Mouse (Mus musculus): ENCODE data around the gene Cfhr1. TPM values are rescaled to one million over a fixed set of nuclear protein-coding genes. Genes with fewer than 3 reads are reported as not detected.

Cfhr1 gene
- total RNA-seq (2014; rRNA removed), result not detected in 2 replicates
- not detected in 2 replicates for polyA plus RNA-seq (2015; fragmentation: Nextera tagmentation; extraction: Ambion mirVana)

DNA sequence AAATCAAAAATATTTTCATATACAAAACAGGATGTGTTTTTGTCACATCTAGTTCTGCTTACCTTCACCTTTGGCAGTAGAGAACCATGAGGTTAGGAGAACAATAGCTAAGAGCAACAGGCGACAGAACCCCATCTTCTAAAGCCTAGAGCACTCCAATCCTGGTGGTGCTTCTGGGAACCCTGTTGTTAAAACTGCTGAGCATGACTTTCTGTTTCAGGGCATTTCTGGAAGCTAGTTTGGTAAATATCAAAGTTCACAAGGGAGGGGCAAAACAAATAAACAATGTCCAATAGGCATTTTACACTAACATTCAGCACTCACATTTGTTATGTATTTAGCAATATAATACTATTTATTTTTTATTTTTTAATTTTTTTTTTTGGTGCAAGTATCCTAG is at the start of gene Cfhr1:
TSS of gene Cfhr1 (minus strand) at position 249 of the 400 bp plus-strand sequence.
- Histone ChIP-seq H3K27me3 (ENCODE audit: insufficient read depth, low read length) (no peaks in the 10 kb centered on the region), H3K36me3 (ENCODE audit: insufficient read depth, low read length) (no peaks in the 10 kb centered on the region), H3K4me3 (ENCODE audit: low read depth, low read length) (no peak within 1 kb of the TSS), H3K4me2 (ENCODE audit: low read depth, low read length, poor library complexity, severe bottlenecking) (no peak within 1 kb of the TSS), H3K4me1 (ENCODE audit: insufficient read depth, low read length) (no peaks in the 10 kb centered on the region), H3K9me3 (ENCODE audit: low read length) (no peaks in the 10 kb centered on the region), H3K27ac (ENCODE audit: low read depth, low read length) (no peak within 1 kb of the TSS), H3K9ac (replicated peaks; ENCODE audit: low read length, poor library complexity, severe bottlenecking) (no peak within 1 kb of the TSS)
- no peak for ATAC-seq (ENCODE audit: low FRiP score)
- 57% methylated on average over 1 of the region's 1 CpGs for WGBS
- no peak for DNase-seq (ENCODE audit: low spot score)
- TF ChIP-seq CTCF (IDR thresholded peaks at IDR 0.05), result no peak

DNA sequence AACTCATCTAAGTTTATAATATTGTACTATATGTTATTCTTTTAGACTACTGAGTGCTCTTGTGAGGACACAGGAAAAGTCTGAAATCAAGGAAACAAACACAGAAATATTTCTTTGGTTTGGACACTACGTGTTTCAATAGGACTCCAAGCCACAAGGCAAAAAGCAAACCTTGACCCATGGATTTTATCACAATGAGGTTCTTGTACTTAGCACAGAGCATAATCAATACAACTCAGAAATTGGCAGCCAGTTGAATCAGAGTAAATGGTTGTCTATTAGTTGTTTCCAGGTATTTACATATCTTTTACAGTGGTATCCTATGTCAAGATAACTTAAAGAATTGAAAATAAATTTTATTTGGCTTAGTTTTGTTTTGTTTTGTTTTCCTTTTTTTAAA is 8.8 kb downstream of the Cfhr1 start:
- ATAC-seq (ENCODE audit: low FRiP score), result no peak
- H3K4me1 ChIP-seq (ENCODE audit: insufficient read depth, low read length), result no peaks in the 10 kb centered on the region

GRCm38 (mm10) chr1:139548536-139548935 is 11.5 kb downstream of the Cfhr1 start:
- Histone ChIP-seq H3K36me3 (ENCODE audit: insufficient read depth, low read length) (no peaks in the 10 kb centered on the region), H3K9ac (replicated peaks; ENCODE audit: low read length, poor library complexity, severe bottlenecking) (no peak overlapping the region), H3K27me3 (ENCODE audit: insufficient read depth, low read length) (no peaks in the 10 kb centered on the region), H3K9me3 (ENCODE audit: low read length) (no peaks in the 10 kb centered on the region), H3K4me1 (ENCODE audit: insufficient read depth, low read length) (no peaks in the 10 kb centered on the region), H3K4me3 (ENCODE audit: low read depth, low read length) (no peak overlapping the region), H3K27ac (ENCODE audit: low read depth, low read length) (no peak overlapping the region), H3K4me2 (ENCODE audit: low read depth, low read length, poor library complexity, severe bottlenecking) (no peak overlapping the region)
- no peak for ATAC-seq (ENCODE audit: low FRiP score)
- no peak for DNase-seq (ENCODE audit: low spot score)
- no peak for TF ChIP-seq CTCF (IDR thresholded peaks at IDR 0.05)
- WGBS, result 94% methylated on average over 1 of the region's 1 CpGs

More for the DNA sequence above, 8.8 kb downstream of the Cfhr1 start:
- Histone ChIP-seq H3K9me3 (ENCODE audit: low read length) (no peaks in the 10 kb centered on the region), H3K4me3 (ENCODE audit: low read depth, low read length) (no peak overlapping the region), H3K9ac (replicated peaks; ENCODE audit: low read length, poor library complexity, severe bottlenecking) (no peak overlapping the region), H3K4me2 (ENCODE audit: low read depth, low read length, poor library complexity, severe bottlenecking) (no peak overlapping the region), H3K27me3 (ENCODE audit: insufficient read depth, low read length) (no peaks in the 10 kb centered on the region), H3K36me3 (ENCODE audit: insufficient read depth, low read length) (no peaks in the 10 kb centered on the region), H3K27ac (ENCODE audit: low read depth, low read length) (no peak overlapping the region)
- WGBS, result 83% methylated on average over 1 of the region's 1 CpGs
- DNase-seq (ENCODE audit: low spot score), result no peak
- TF ChIP-seq CTCF (IDR thresholded peaks at IDR 0.05), result no peak

- H3K27me3 ChIP-seq (ENCODE audit: insufficient read depth, low read length), result no peaks in the 10 kb centered on the region
- no peaks in the 10 kb centered on the region for H3K9me3 ChIP-seq (ENCODE audit: low read length)
- DNase-seq (ENCODE audit: low spot score), result no peak
- H3K4me2 ChIP-seq (ENCODE audit: low read depth, low read length, poor library complexity, severe bottlenecking), result no peak overlapping the region
- H3K9ac ChIP-seq (replicated peaks; ENCODE audit: low read length, poor library complexity, severe bottlenecking), result no peak overlapping the region
- H3K36me3 ChIP-seq (ENCODE audit: insufficient read depth, low read length), result no peaks in the 10 kb centered on the region
- ATAC-seq (ENCODE audit: low FRiP score), result no peak
- no peak for TF ChIP-seq CTCF (IDR thresholded peaks at IDR 0.05)
- H3K27ac ChIP-seq (ENCODE audit: low read depth, low read length), result no peak overlapping the region
- H3K4me3 ChIP-seq (ENCODE audit: low read depth, low read length), result no peak overlapping the region
- WGBS, result 90% methylated on average over 12 of the region's 12 CpGs
- no peaks in the 10 kb centered on the region for H3K4me1 ChIP-seq (ENCODE audit: insufficient read depth, low read length)
These were observed 45.5 kb downstream of the Cfhr1 start for GRCm38 (mm10) chr1:139514556-139514955.

- TF ChIP-seq CTCF (IDR thresholded peaks at IDR 0.05), result no peak
These were observed 58.8 kb downstream of the Cfhr1 start, which contains the start of gene F13b for GRCm38 (mm10) chr1:139501258-139501752. Gene F13b, plus strand, starts transcription at chr1:139501702.

DNA sequence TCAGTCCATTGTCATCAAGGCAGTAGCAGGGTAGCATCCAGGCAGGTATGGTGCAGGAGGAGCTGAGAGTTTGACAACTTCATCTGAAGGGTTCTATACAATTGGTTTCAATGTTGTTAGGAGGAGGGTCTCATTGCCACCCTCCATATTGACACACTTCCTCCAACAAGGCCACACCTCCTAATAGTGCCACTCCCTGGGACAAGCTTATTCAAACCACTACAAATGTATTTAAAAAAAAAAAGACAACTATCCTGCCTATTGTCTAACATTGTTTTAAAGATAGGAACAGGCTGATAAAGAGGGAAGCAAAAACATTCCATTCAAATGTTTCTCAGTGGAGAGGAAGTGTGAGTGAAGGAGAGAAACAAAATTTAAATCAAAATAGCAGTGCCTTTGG is 60.3 kb downstream of the Cfhr1 start:
- Histone ChIP-seq H3K9ac (replicated peaks; ENCODE audit: low read length, poor library complexity, severe bottlenecking) (no peak overlapping the region), H3K27ac (ENCODE audit: low read depth, low read length) (no peak overlapping the region), H3K36me3 (ENCODE audit: insufficient read depth, low read length) (no peaks in the 10 kb centered on the region), H3K4me2 (ENCODE audit: low read depth, low read length, poor library complexity, severe bottlenecking) (no peak overlapping the region), H3K27me3 (ENCODE audit: insufficient read depth, low read length) (no peaks in the 10 kb centered on the region), H3K4me3 (ENCODE audit: low read depth, low read length) (no peak overlapping the region), H3K4me1 (ENCODE audit: insufficient read depth, low read length) (no peaks in the 10 kb centered on the region), H3K9me3 (ENCODE audit: low read length) (no peaks in the 10 kb centered on the region)
- ATAC-seq (ENCODE audit: low FRiP score), result no peak
- no peak for TF ChIP-seq CTCF (IDR thresholded peaks at IDR 0.05)
- no peak for DNase-seq (ENCODE audit: low spot score)

More at GRCm38 (mm10) chr1:139501258-139501752, 58.8 kb downstream of the Cfhr1 start, which contains the start of gene F13b:
- Histone ChIP-seq H3K4me2 (ENCODE audit: low read depth, low read length, poor library complexity, severe bottlenecking) (no peak within 1 kb of the TSS), H3K4me1 (ENCODE audit: insufficient read depth, low read length) (no peaks in the 10 kb centered on the region), H3K9ac (replicated peaks; ENCODE audit: low read length, poor library complexity, severe bottlenecking) (no peak within 1 kb of the TSS), H3K4me3 (ENCODE audit: low read depth, low read length) (no peak within 1 kb of the TSS), H3K9me3 (ENCODE audit: low read length) (no peaks in the 10 kb centered on the region), H3K27ac (ENCODE audit: low read depth, low read length) (no peak within 1 kb of the TSS), H3K36me3 (ENCODE audit: insufficient read depth, low read length) (no peaks in the 10 kb centered on the region), H3K27me3 (ENCODE audit: insufficient read depth, low read length) (no peaks in the 10 kb centered on the region)
- 90% methylated on average over 3 of the region's 3 CpGs for WGBS
- ATAC-seq (ENCODE audit: low FRiP score) (no peak), DNase-seq (ENCODE audit: low spot score) (no peak)

Other genes with a start within 250 kb of the Cfhr1 start
- 3.0 and 7.9 TPM in 2 replicates for gene Crb1, start 183.2 kb downstream of the Cfhr1 start, total RNA-seq (2014; rRNA removed)
- 1.1 and 1.8 TPM in 2 replicates for gene Crb1, start 183.2 kb downstream of the Cfhr1 start, polyA plus RNA-seq (2015; fragmentation: Nextera tagmentation; extraction: Ambion mirVana)
- gene Zbtb41, start 138.0 kb downstream of the Cfhr1 start, total RNA-seq (2014; rRNA removed), result 54.5 and 65.1 TPM in 2 replicates
- gene Zbtb41, start 138.0 kb downstream of the Cfhr1 start, polyA plus RNA-seq (2015; fragmentation: Nextera tagmentation; extraction: Ambion mirVana), result 11.9 and 13.2 TPM in 2 replicates
- 2.7 and 4.0 TPM in 2 replicates for gene Aspm, start 105.5 kb downstream of the Cfhr1 start, total RNA-seq (2014; rRNA removed)
- gene Aspm, start 105.5 kb downstream of the Cfhr1 start, polyA plus RNA-seq (2015; fragmentation: Nextera tagmentation; extraction: Ambion mirVana), result 0.65 and 0.75 TPM in 2 replicates
- not detected in 2 replicates for gene F13b, start 58.6 kb downstream of the Cfhr1 start, total RNA-seq (2014; rRNA removed)
- not detected in 2 replicates for gene F13b, start 58.6 kb downstream of the Cfhr1 start, polyA plus RNA-seq (2015; fragmentation: Nextera tagmentation; extraction: Ambion mirVana)
- gene Gm4788, start 221.0 kb upstream of the Cfhr1 start, total RNA-seq (2014; rRNA removed), result not detected in 2 replicates
- gene Gm4788, start 221.0 kb upstream of the Cfhr1 start, polyA plus RNA-seq (2015; fragmentation: Nextera tagmentation; extraction: Ambion mirVana), result not detected in 2 replicates

All from midbrain, postnatal 0 days (tissue).